Mouse (Mus musculus) midbrain, embryonic 15.5 days (tissue): ENCODE measurements around the gene Klk1b11. TPM values are rescaled to one million over a fixed set of nuclear protein-coding genes. Genes with fewer than 3 reads are reported as not detected.
"Not testable (repeated sequence)": the region's sequence is repeated elsewhere in the genome, so short reads cannot be mapped to it uniquely, and the experiment has no call there.

Experiments used
- ATAC-seq: fragments of 200-750 bp; cut with Nextera tagmentation; replicated peaks from 2 replicates; pipeline ENCODE4 v1.8.0; 2017; ENCODE audit warnings: moderate TSS enrichment
- H3K27ac ChIP-seq: fragments of 300-500 bp; sonication (generic); 2 replicates; pipeline ENCODE4 v1.5.1; 2015; ENCODE audit warnings: mild to moderate bottlenecking, inconsistent platforms
- H3K27me3 ChIP-seq: fragments of 300-500 bp; sonication (generic); replicated peaks from 2 replicates; pipeline ENCODE4 v1.6.1; 2015; ENCODE audit warnings: inconsistent platforms
- H3K36me3 ChIP-seq: fragments of 300-500 bp; sonication (generic); replicated peaks from 2 replicates; pipeline ENCODE4 v1.6.1; 2015; ENCODE audit warnings: inconsistent platforms
- H3K4me1 ChIP-seq: fragments of 300-500 bp; sonication (generic); 2 replicates; pipeline ENCODE4 v1.6.1; 2015; ENCODE audit warnings: inconsistent platforms
- H3K4me2 ChIP-seq: fragments of 300-500 bp; sonication (generic); 2 replicates; pipeline ENCODE4 v1.6.1; 2015; ENCODE audit warnings: inconsistent platforms, mild to moderate bottlenecking, moderate library complexity
- H3K4me3 ChIP-seq: fragments of 300-500 bp; sonication (generic); 2 replicates; pipeline ENCODE4 v1.5.1; 2015; ENCODE audit warnings: mild to moderate bottlenecking, inconsistent platforms
- H3K9ac ChIP-seq: fragments of 300-500 bp; sonication (generic); 2 replicates; pipeline ENCODE4 v1.6.1; 2015; ENCODE audit warnings: mild to moderate bottlenecking, inconsistent platforms
- H3K9me3 ChIP-seq: fragments of 300-500 bp; sonication (generic); 2 replicates; pipeline ENCODE4 v1.6.1; 2016; ENCODE audit warnings: inconsistent platforms
- WGBS: fragments of 180-500 bp; shearing (Covaris S2); methylation state at CpG from one replicate; pipeline ENCODE4 v1.1.7; 2015; ENCODE audit warnings: mixed read lengths; 5-methylcytosine and 5-hydroxymethylcytosine counted together
- polyA plus RNA-seq: library from polyadenylated mRNA; unstranded; fragments of >200 nt; fragmentation: Nextera tagmentation; extraction: Ambion mirVana; gene quantifications from 2 replicates; pipeline ENCODE4 v1.2.1, GENCODE M21; 2015

The Klk1b11 gene
- polyA plus RNA-seq = not detected in 2 replicates

GRCm38 (mm10) chr7:43995577-43995976, at the start of gene Klk1b11:
Klk1b11 (plus strand) TSS chr7:43995877.
- not testable (repeated sequence) for H3K9ac ChIP-seq, H3K9me3 ChIP-seq, H3K4me1 ChIP-seq, H3K27ac ChIP-seq, H3K4me3 ChIP-seq, ATAC-seq, H3K27me3 ChIP-seq, H3K4me2 ChIP-seq, H3K36me3 ChIP-seq
- 93% methylated on average over 4 of the region's 4 CpGs for WGBS

- H3K27ac ChIP-seq = no peak within 1 kb of the TSS
- 84% methylated on average over 2 of the region's 2 CpGs for WGBS
- no peaks in the 10 kb centered on the region for H3K27me3 ChIP-seq
- H3K4me2 ChIP-seq = no peak within 1 kb of the TSS
- H3K9ac ChIP-seq = no peak within 1 kb of the TSS
- no peak for ATAC-seq
- H3K9me3 ChIP-seq = no peaks in the 10 kb centered on the region
- no peak within 1 kb of the TSS for H3K4me3 ChIP-seq
- H3K36me3 ChIP-seq = no peaks in the 10 kb centered on the region
- H3K4me1 ChIP-seq = no peaks in the 10 kb centered on the region
These were observed 45.3 kb upstream of the Klk1b11 start, which contains the start of gene Klk1b8 for GRCm38 (mm10) chr7:43950364-43950763. Klk1b8 (plus strand) TSS chr7:43950664.

- Histone ChIP-seq H3K4me2 (no peak overlapping the region), H3K36me3 (no peaks in the 10 kb centered on the region), H3K9me3 (no peaks in the 10 kb centered on the region), H3K27me3 (no peaks in the 10 kb centered on the region), H3K27ac (no peak overlapping the region), H3K4me3 (no peak overlapping the region), H3K4me1 (no peaks in the 10 kb centered on the region), H3K9ac (no peak overlapping the region)
- no peak for ATAC-seq
- WGBS = 67% methylated on average over 4 of the region's 4 CpGs
These were observed 43.0 kb upstream of the Klk1b11 start for GRCm38 (mm10) chr7:43952703-43953102.

- H3K4me3 ChIP-seq = no peak within 1 kb of the TSS
- H3K27me3 ChIP-seq = no peaks in the 10 kb centered on the region
- WGBS = 64% methylated on average over 3 of the region's 3 CpGs
- no peak for ATAC-seq
- no peak within 1 kb of the TSS for H3K27ac ChIP-seq
- H3K4me1 ChIP-seq = no peaks in the 10 kb centered on the region
- no peak within 1 kb of the TSS for H3K9ac ChIP-seq
- H3K4me2 ChIP-seq = no peak within 1 kb of the TSS
- H3K36me3 ChIP-seq = no peaks in the 10 kb centered on the region
- no peaks in the 10 kb centered on the region for H3K9me3 ChIP-seq
These were observed 29.2 kb upstream of the Klk1b11 start, which contains the start of gene Klk1b1 for GRCm38 (mm10) chr7:43966451-43966850. Klk1b1 (plus strand) TSS chr7:43966751.

- Histone ChIP-seq H3K27ac (no peak overlapping the region), H3K27me3 (no peaks in the 10 kb centered on the region), H3K4me2 (no peak overlapping the region), H3K4me3 (no peak overlapping the region), H3K36me3 (no peaks in the 10 kb centered on the region), H3K9me3 (no peaks in the 10 kb centered on the region), H3K4me1 (no peaks in the 10 kb centered on the region), H3K9ac (no peak overlapping the region)
- no peak for ATAC-seq
- WGBS = 80% methylated on average over 3 of the region's 3 CpGs
These were observed 28.6 kb upstream of the Klk1b11 start for GRCm38 (mm10) chr7:43967058-43967457.

- no peak for ATAC-seq
- WGBS = 88% methylated on average over 2 of the region's 2 CpGs
These were observed 28.1 kb upstream of the Klk1b11 start for GRCm38 (mm10) chr7:43967612-43968011.

GRCm38 (mm10) chr7:43975761-43976160, 19.9 kb upstream of the Klk1b11 start, which contains the start of gene Klk1b9:
Klk1b9 (plus strand) TSS chr7:43976061.
- not testable (repeated sequence) for H3K4me3 ChIP-seq, H3K9me3 ChIP-seq, H3K27ac ChIP-seq, ATAC-seq, H3K36me3 ChIP-seq, H3K27me3 ChIP-seq, H3K4me2 ChIP-seq, H3K9ac ChIP-seq, H3K4me1 ChIP-seq
- 84% methylated on average over 1 of the region's 1 CpGs for WGBS

More at GRCm38 (mm10) chr7:43967612-43968011, 28.1 kb upstream of the Klk1b11 start:
- H3K27ac ChIP-seq = no peak overlapping the region
- no peak overlapping the region for H3K4me3 ChIP-seq
- H3K36me3 ChIP-seq = no peaks in the 10 kb centered on the region
- H3K4me1 ChIP-seq = no peaks in the 10 kb centered on the region
- H3K4me2 ChIP-seq = no peak overlapping the region
- H3K9ac ChIP-seq = no peak overlapping the region
- H3K27me3 ChIP-seq = no peaks in the 10 kb centered on the region
- no peaks in the 10 kb centered on the region for H3K9me3 ChIP-seq

GRCm38 (mm10) chr7:43985657-43986056, 10.0 kb upstream of the Klk1b11 start:
- Histone ChIP-seq H3K4me2 (no peak overlapping the region), H3K4me3 (no peak overlapping the region), H3K9ac (no peak overlapping the region), H3K27me3 (no peaks in the 10 kb centered on the region), H3K27ac (no peak overlapping the region), H3K9me3 (no peaks in the 10 kb centered on the region), H3K4me1 (no peaks in the 10 kb centered on the region), H3K36me3 (no peaks in the 10 kb centered on the region)
- ATAC-seq = no peak

- ATAC-seq, H3K4me1 ChIP-seq, H3K36me3 ChIP-seq, H3K9me3 ChIP-seq, H3K27ac ChIP-seq, H3K4me3 ChIP-seq, H3K27me3 ChIP-seq, H3K4me2 ChIP-seq, H3K9ac ChIP-seq: not testable (repeated sequence)
- WGBS = 80% methylated on average over 1 of the region's 1 CpGs
These were observed 856 bp upstream of the Klk1b11 start for GRCm38 (mm10) chr7:43994821-43995220.

GRCm38 (mm10) chr7:44004847-44005246, 9.2 kb downstream of the Klk1b11 start:
- Histone ChIP-seq H3K36me3 (no peaks in the 10 kb centered on the region), H3K4me3 (no peak overlapping the region), H3K27ac (no peak overlapping the region), H3K27me3 (no peaks in the 10 kb centered on the region), H3K9ac (no peak overlapping the region), H3K4me1 (no peaks in the 10 kb centered on the region), H3K9me3 (no peaks in the 10 kb centered on the region), H3K4me2 (no peak overlapping the region)
- no peak for ATAC-seq

GRCm38 (mm10) chr7:44011868-44012267, 16.2 kb downstream of the Klk1b11 start, which contains the start of gene Klk1b26:
Klk1b26 (plus strand) TSS chr7:44012168.
- not testable (repeated sequence) for ATAC-seq, H3K4me1 ChIP-seq, H3K27me3 ChIP-seq, H3K4me3 ChIP-seq, H3K4me2 ChIP-seq, H3K9me3 ChIP-seq, H3K36me3 ChIP-seq, H3K27ac ChIP-seq, H3K9ac ChIP-seq

GRCm38 (mm10) chr7:44014666-44015065, 19.0 kb downstream of the Klk1b11 start:
- not testable (repeated sequence) for H3K9ac ChIP-seq, H3K36me3 ChIP-seq, H3K9me3 ChIP-seq, H3K4me1 ChIP-seq, H3K27me3 ChIP-seq, ATAC-seq, H3K4me2 ChIP-seq, H3K27ac ChIP-seq, H3K4me3 ChIP-seq
- 80% methylated on average over 6 of the region's 6 CpGs for WGBS

GRCm38 (mm10) chr7:44015071-44015470, 19.4 kb downstream of the Klk1b11 start:
- no peaks in the 10 kb centered on the region for H3K36me3 ChIP-seq
- no peaks in the 10 kb centered on the region for H3K9me3 ChIP-seq
- WGBS = 94% methylated on average over 5 of the region's 5 CpGs
- no peak overlapping the region for H3K4me2 ChIP-seq
- H3K9ac ChIP-seq = no peak overlapping the region
- no peak overlapping the region for H3K4me3 ChIP-seq
- ATAC-seq = no peak
- no peak overlapping the region for H3K27ac ChIP-seq
- H3K4me1 ChIP-seq = no peaks in the 10 kb centered on the region
- no peaks in the 10 kb centered on the region for H3K27me3 ChIP-seq
